Mouse (Mus musculus) forebrain, embryonic 16.5 days (tissue): ENCODE data around the gene 4933411K16Rik. TPM values are rescaled to one million over a fixed set of nuclear protein-coding genes. Genes with fewer than 3 reads are reported as not detected.

Experiments used
- ATAC-seq: fragments of 200-750 bp; cut with Nextera tagmentation; 2 replicates; pipeline ENCODE4 v1.8.0; 2017; ENCODE audit warnings: mild to moderate bottlenecking, moderate library complexity
- H3K27ac ChIP-seq: fragments of 300-500 bp; sonication (generic); 2 replicates; pipeline ENCODE4 v1.5.1; 2014; ENCODE audit warnings: low read length, control low read depth
- H3K27me3 ChIP-seq: fragments of 300-500 bp; sonication (generic); replicated peaks from 2 replicates; pipeline ENCODE4 v1.6.1; 2014; ENCODE audit warnings: low read length; ENCODE audit not compliant: control insufficient read depth, insufficient read depth
- H3K36me3 ChIP-seq: fragments of 300-500 bp; sonication (generic); 2 replicates; pipeline ENCODE4 v1.6.1; 2014; ENCODE audit not compliant: control insufficient read depth, insufficient read depth
- H3K4me1 ChIP-seq: fragments of 300-500 bp; sonication (generic); replicated peaks from 2 replicates; pipeline ENCODE4 v1.6.1; 2014; ENCODE audit warnings: low read length; ENCODE audit not compliant: control insufficient read depth, insufficient read depth
- H3K4me2 ChIP-seq: fragments of 300-500 bp; sonication (generic); 2 replicates; pipeline ENCODE4 v1.6.1; 2014; ENCODE audit warnings: mild to moderate bottlenecking, low read length, control low read depth
- H3K4me3 ChIP-seq: fragments of 300-500 bp; sonication (generic); replicated peaks from 2 replicates; pipeline ENCODE4 v1.5.1; 2014; ENCODE audit warnings: mild to moderate bottlenecking, low read length, control low read depth
- H3K9ac ChIP-seq: fragments of 300-500 bp; sonication (generic); replicated peaks from 2 replicates; pipeline ENCODE4 v1.6.1; 2014; ENCODE audit warnings: low read depth, low read length, control low read depth
- H3K9me3 ChIP-seq: fragments of 300-500 bp; sonication (generic); 2 replicates; pipeline ENCODE4 v1.6.1; 2016; ENCODE audit warnings: low read length; ENCODE audit not compliant: control insufficient read depth
- WGBS: fragments of 180-500 bp; shearing (Covaris S2); extraction: QIAGEN DNeasy Blood & Tissue Kit; methylation state at CpG from one replicate; pipeline ENCODE4 v1.1.7; 2014; 5-methylcytosine and 5-hydroxymethylcytosine counted together
- polyA plus RNA-seq: library from polyadenylated mRNA; unstranded; fragments of >200 nt; fragmentation: Nextera tagmentation; extraction: Ambion mirVana; gene quantifications from 2 replicates; pipeline ENCODE4 v1.2.1, GENCODE M21; 2015

4933411K16Rik gene
- polyA plus RNA-seq, 1 experiment from 2014 or later = not detected

DNA sequence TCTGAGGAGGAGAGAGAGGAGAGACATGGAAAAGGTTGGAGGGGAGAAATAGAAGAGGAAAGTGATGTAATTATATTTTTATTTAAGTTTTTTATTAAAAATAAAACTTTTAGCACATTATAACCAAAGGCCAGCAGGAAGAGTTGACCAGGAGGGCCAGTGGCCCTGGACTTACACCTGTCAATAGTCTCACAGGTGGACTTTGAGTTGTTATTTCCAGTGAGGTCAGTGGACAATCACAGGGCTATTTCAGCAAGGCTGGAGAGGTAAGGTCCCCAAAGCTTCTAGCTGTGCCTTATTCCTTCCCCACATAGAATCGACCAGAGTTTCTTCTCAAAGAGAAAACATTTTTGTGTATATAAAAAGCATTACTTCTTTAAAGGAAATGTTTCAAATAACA lies 1.8 kb upstream of the 4933411K16Rik start:
- H3K9ac ChIP-seq = no peak overlapping the region
- WGBS = 76% methylated on average over 1 of the region's 1 CpGs
- no peaks in the 10 kb centered on the region for H3K27me3 ChIP-seq
- H3K9me3 ChIP-seq = no peaks in the 10 kb centered on the region
- H3K4me3 ChIP-seq = no peak overlapping the region
- H3K36me3 ChIP-seq = no peaks in the 10 kb centered on the region
- peaks cover 4% of the 10 kb centered on the region; the same call in 1 of the 2 replicates for H3K4me1 ChIP-seq
- no peak for ATAC-seq
- no peak overlapping the region for H3K27ac ChIP-seq
- H3K4me2 ChIP-seq = no peak overlapping the region

DNA sequence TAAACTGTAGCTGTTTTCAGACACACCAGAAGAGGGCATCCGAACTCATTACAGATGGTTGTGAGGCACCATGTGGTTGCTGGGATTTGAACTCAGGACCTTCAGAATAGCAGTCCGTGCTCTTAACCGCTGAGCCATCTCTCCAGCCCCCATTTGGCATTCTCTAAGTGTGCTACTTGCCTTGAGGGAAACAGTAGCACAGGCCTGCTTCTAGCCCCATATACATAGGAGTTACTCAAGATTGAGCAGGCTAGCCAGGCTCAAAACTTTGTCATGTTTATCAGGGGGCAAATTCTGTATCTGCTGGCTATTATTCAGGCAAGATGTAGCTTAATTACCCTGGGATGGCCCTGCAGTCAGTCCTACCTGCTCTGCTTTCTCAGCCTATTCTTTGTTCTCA lies 697 bp upstream of the 4933411K16Rik start:
- 82% methylated on average over 3 of the region's 3 CpGs for WGBS
- ATAC-seq = no peak

DNA sequence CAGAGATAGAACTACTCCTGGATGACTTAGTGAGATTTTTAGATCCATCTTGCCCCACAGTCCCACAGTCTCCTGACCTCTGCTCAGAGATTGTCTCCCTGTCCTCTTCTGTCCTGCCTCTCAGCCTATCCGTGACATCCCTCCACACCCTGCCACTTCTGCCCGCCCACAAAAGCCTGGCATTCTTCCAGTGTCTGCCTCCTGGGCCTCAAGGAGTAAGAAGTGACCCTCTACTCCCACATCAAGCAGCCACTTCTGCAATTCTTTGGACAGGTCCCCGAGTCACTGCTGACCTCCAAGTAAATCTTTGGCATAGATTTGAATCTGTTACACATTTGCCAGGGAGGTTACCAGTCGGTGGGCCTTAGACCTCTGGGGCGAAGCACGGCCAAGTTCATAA lies 2.2 kb downstream of the 4933411K16Rik start:
- Histone ChIP-seq H3K36me3 (no peaks in the 10 kb centered on the region), H3K9me3 (no peaks in the 10 kb centered on the region), H3K27ac (no peak overlapping the region), H3K9ac (no peak overlapping the region), H3K27me3 (no peaks in the 10 kb centered on the region), H3K4me3 (no peak overlapping the region), H3K4me2 (no peak overlapping the region), H3K4me1 (no peaks in the 10 kb centered on the region)
- 80% methylated on average over 6 of the region's 6 CpGs for WGBS
- no peak for ATAC-seq

More for the DNA sequence above, 697 bp upstream of the 4933411K16Rik start:
- no peak overlapping the region for H3K27ac ChIP-seq
- no peaks in the 10 kb centered on the region for H3K9me3 ChIP-seq
- H3K36me3 ChIP-seq = no peaks in the 10 kb centered on the region
- no peak overlapping the region for H3K4me2 ChIP-seq
- H3K27me3 ChIP-seq = no peaks in the 10 kb centered on the region
- H3K9ac ChIP-seq = no peak overlapping the region
- H3K4me1 ChIP-seq = no peaks in the 10 kb centered on the region
- H3K4me3 ChIP-seq = no peak overlapping the region

- Histone ChIP-seq H3K4me2 (no peak overlapping the region), H3K9me3 (no peaks in the 10 kb centered on the region), H3K27ac (no peak overlapping the region), H3K9ac (no peak overlapping the region), H3K4me1 (no peaks in the 10 kb centered on the region), H3K36me3 (no peaks in the 10 kb centered on the region), H3K27me3 (no peaks in the 10 kb centered on the region), H3K4me3 (no peak overlapping the region)
- WGBS = 84% methylated on average over 2 of the region's 2 CpGs
- no peak for ATAC-seq
These were observed 3.8 kb downstream of the 4933411K16Rik start for GRCm38 (mm10) chr19:42055881-42056280.

- WGBS = 88% methylated on average over 6 of the region's 6 CpGs
- H3K9ac ChIP-seq = no peak overlapping the region
- no peak overlapping the region for H3K4me3 ChIP-seq
- no peak overlapping the region for H3K4me2 ChIP-seq
- no peaks in the 10 kb centered on the region for H3K9me3 ChIP-seq
- ATAC-seq = no peak
- H3K27ac ChIP-seq = no peak overlapping the region
- H3K36me3 ChIP-seq = no peaks in the 10 kb centered on the region
- H3K27me3 ChIP-seq = no peaks in the 10 kb centered on the region
- no peaks in the 10 kb centered on the region for H3K4me1 ChIP-seq
These were observed 4.8 kb downstream of the 4933411K16Rik start for GRCm38 (mm10) chr19:42056719-42057409.

DNA sequence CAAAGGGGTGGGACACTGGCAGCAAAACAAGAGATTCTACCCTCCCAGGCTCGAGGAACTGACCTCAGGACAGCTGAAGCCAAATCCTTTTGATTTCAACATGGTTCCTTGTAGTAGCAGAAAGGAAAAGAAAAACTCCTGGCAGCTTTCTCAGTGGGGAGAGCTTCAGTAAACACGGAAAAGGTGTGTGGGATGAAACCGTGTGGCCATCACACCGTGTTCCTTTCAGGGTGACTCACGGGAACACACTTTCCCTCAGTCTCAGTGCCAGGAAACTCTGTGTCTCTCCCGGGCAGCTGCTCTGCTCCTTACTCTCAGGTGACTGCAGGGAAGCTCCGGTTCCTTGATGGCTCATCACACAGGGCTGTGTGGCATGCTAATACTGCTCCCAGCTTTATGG lies 6.4 kb downstream of the 4933411K16Rik start:
- no peak overlapping the region for H3K4me2 ChIP-seq
- 73% methylated on average over 7 of the region's 7 CpGs for WGBS
- H3K27me3 ChIP-seq = no peaks in the 10 kb centered on the region
- H3K27ac ChIP-seq = no peak overlapping the region
- H3K4me3 ChIP-seq = no peak overlapping the region
- H3K9ac ChIP-seq = no peak overlapping the region
- no peak for ATAC-seq
- no peaks in the 10 kb centered on the region for H3K9me3 ChIP-seq
- no peaks in the 10 kb centered on the region for H3K36me3 ChIP-seq
- H3K4me1 ChIP-seq = no peaks in the 10 kb centered on the region

GRCm38 (mm10) chr19:42061443-42061842 lies 9.4 kb downstream of the 4933411K16Rik start:
- WGBS = 93% methylated on average over 7 of the region's 7 CpGs
- Histone ChIP-seq H3K27ac (no peak overlapping the region), H3K9ac (no peak overlapping the region), H3K36me3 (no peaks in the 10 kb centered on the region), H3K4me2 (no peak overlapping the region), H3K27me3 (no peaks in the 10 kb centered on the region), H3K9me3 (no peaks in the 10 kb centered on the region), H3K4me1 (no peaks in the 10 kb centered on the region), H3K4me3 (no peak overlapping the region)
- ATAC-seq = no peak

GRCm38 (mm10) chr19:42068441-42069240 lies 16.6 kb downstream of the 4933411K16Rik start:
- WGBS = 89% methylated on average over 11 of the region's 11 CpGs
- no peaks in the 10 kb centered on the region for H3K36me3 ChIP-seq
- H3K9ac ChIP-seq = no peak overlapping the region
- no peaks in the 10 kb centered on the region for H3K9me3 ChIP-seq
- H3K4me2 ChIP-seq = no peak overlapping the region
- no peaks in the 10 kb centered on the region for H3K4me1 ChIP-seq
- no peak overlapping the region for H3K27ac ChIP-seq
- no peak for ATAC-seq
- no peak overlapping the region for H3K4me3 ChIP-seq
- H3K27me3 ChIP-seq = no peaks in the 10 kb centered on the region

DNA sequence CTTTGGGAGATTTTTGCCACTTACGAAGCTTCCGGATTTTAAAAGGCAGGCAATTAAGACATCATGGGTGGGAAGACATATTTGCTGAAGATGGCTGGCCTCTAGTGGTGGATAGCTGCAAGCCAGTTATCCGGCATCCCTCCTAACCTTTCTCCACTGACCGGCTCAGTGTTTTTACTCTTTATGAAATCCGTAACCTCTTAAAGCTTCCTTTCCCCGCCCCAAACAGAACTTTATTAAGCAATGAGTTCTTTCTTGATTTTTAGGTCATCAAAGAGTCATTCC lies 17.1 kb downstream of the 4933411K16Rik start:
- H3K36me3 ChIP-seq = no peaks in the 10 kb centered on the region
- no peak overlapping the region for H3K4me2 ChIP-seq
- H3K4me3 ChIP-seq = no peak overlapping the region
- H3K27ac ChIP-seq = no peak overlapping the region
- ATAC-seq = no peak
- no peaks in the 10 kb centered on the region for H3K9me3 ChIP-seq
- no peak overlapping the region for H3K9ac ChIP-seq
- 69% methylated on average over 6 of the region's 6 CpGs for WGBS
- H3K27me3 ChIP-seq = no peaks in the 10 kb centered on the region
- no peaks in the 10 kb centered on the region for H3K4me1 ChIP-seq
